ENCODE assay signal across 8 mouse cellular contexts in genomic region chr8:81012699-81013098, GRCm38 (mm10). TPM values are rescaled to one million over a fixed set of nuclear protein-coding genes. Genes with fewer than 3 reads are reported as not detected.
DNase-seq lines count a peak whose midpoint lies in the region; ATAC-seq and TF ChIP-seq lines count a peak whose summit lies in the region.

No protein-coding gene starts in this region.

- H3K4me3 ChIP-seq in erythroblast, embryonic 14.5 days (replicated peaks): peak overlapping the region; percentile 80
- H3K4me3 ChIP-seq in testis, adult 2 months (ENCODE audit: control insufficient read depth, low read depth, low read length): peak overlapping the region; percentile 56; the same call in 1 of the 2 replicates
- H3K4me3 ChIP-seq in liver, embryonic 13.5 days (replicated peaks): peak overlapping the region; percentile 99

- peaks cover 39% of the 10 kb centered on the region for H3K36me3 ChIP-seq in erythroblast, embryonic 14.5 days (ENCODE audit: control insufficient read depth)
- H3K36me3 ChIP-seq in testis, adult 2 months (ENCODE audit: control insufficient read depth, insufficient read depth, low read length): no peaks in the 10 kb centered on the region; the same call in 1 of the 2 replicates
- H3K36me3 ChIP-seq in liver, embryonic 13.5 days: peaks cover 30% of the 10 kb centered on the region

- no peak for TF ChIP-seq POLR2A in testis, adult 2 months (IDR thresholded peaks at IDR 0.05; ENCODE audit: control insufficient read depth, low read depth, low read length)

- H3K9me3 ChIP-seq in erythroblast, embryonic 14.5 days (ENCODE audit: control insufficient read depth, low read length): no peaks in the 10 kb centered on the region
- H3K9me3 ChIP-seq in liver, embryonic 13.5 days (replicated peaks): no peaks in the 10 kb centered on the region

- no peak for TF ChIP-seq CTCF in testis, adult 2 months (IDR thresholded peaks at IDR 0.05; ENCODE audit: control insufficient read depth, insufficient read depth, insufficient replicate concordance, low read depth, low read length)

- WGBS in liver, embryonic 13.5 days (ENCODE audit: insufficient replicate concordance): 36% methylated on average over 2 of the region's 2 CpGs

- H3K4me2 ChIP-seq in liver, embryonic 13.5 days: peak overlapping the region; percentile 94

- peak overlapping the region; percentile 96 for H3K9ac ChIP-seq in liver, embryonic 13.5 days

- no peak for DNase-seq in testis, postnatal 10 days (ENCODE audit: low spot score)
- no peak for DNase-seq in liver, embryonic 13.5 days
- no peak for DNase-seq in adrenal gland, adult 2 months
- DNase-seq in left cerebral cortex, adult 11 months (ENCODE audit: low spot score): no peak

- H3K27ac ChIP-seq in testis, adult 2 months (ENCODE audit: control insufficient read depth, insufficient read depth, low read depth, low read length): no peak overlapping the region
- H3K27ac ChIP-seq in liver, embryonic 13.5 days: no peak overlapping the region

- no peak for ATAC-seq in erythroblast, adult 5-6 weeks (replicated peaks; ENCODE audit: low FRiP score, poor library complexity, severe bottlenecking)
- no peak for ATAC-seq in liver, embryonic 13.5 days (ENCODE audit: low read depth)
- no peak for ATAC-seq in granulocyte monocyte progenitor cell, adult 5-6 weeks (replicated peaks; ENCODE audit: poor library complexity, severe bottlenecking)

- peaks cover 43% of the 10 kb centered on the region for H3K4me1 ChIP-seq in erythroblast, embryonic 14.5 days (ENCODE audit: control insufficient read depth)
- peaks cover 5% of the 10 kb centered on the region for H3K4me1 ChIP-seq in testis, adult 2 months (ENCODE audit: control insufficient read depth, insufficient read depth, low read length)
- peaks cover 49% of the 10 kb centered on the region for H3K4me1 ChIP-seq in liver, embryonic 13.5 days (replicated peaks)

- H3K27me3 ChIP-seq in erythroblast, embryonic 14.5 days (ENCODE audit: control insufficient read depth): no peaks in the 10 kb centered on the region
- no peaks in the 10 kb centered on the region for H3K27me3 ChIP-seq in testis, adult 2 months (ENCODE audit: control insufficient read depth, insufficient read depth, low read length)
- no peaks in the 10 kb centered on the region for H3K27me3 ChIP-seq in liver, embryonic 13.5 days

RNA-seq across cellular contexts. Expression of gene Usp38, which starts 2.0 kb away (rescaled TPM):
- 0.21 and 0.24 TPM in 2 replicates for polyA plus RNA-seq in erythroblast, embryonic 14.5 days (2012)
- 9.4 and 15.6 TPM in 2 replicates for total RNA-seq in erythroblast, adult 5-6 weeks (2015; ENCODE audit: low replicate concordance)
- total RNA-seq in erythroblast, adult 5-6 weeks (2017; ENCODE audit: low replicate concordance): 8.3 and 11.2 TPM in 2 replicates
- 7.4 and 8.1 TPM in 2 replicates for polyA plus RNA-seq in testis, adult 2 months (2012; rRNA removed)
- 10.2 and 12.7 TPM in 2 replicates for polyA plus RNA-seq in liver, embryonic 13.5 days (2015; fragmentation: Nextera tagmentation; extraction: Ambion mirVana)
- total RNA-seq in adrenal gland, adult 2 months (2021): 10 to 100 TPM; 20.1 to 25.6 TPM
- 11.2 and 13.0 TPM in 2 replicates for polyA plus RNA-seq in adrenal gland, adult 2 months (2012; rRNA removed)
- 24.0 and 32.6 TPM in 2 replicates for total RNA-seq in granulocyte monocyte progenitor cell, adult 5-6 weeks (2014; fragmentation: Nextera tagmentation)
- total RNA-seq in granulocyte monocyte progenitor cell, adult 5-6 weeks (2017): 21.6 and 34.0 TPM in 2 replicates
